Mouse (Mus musculus) MEL (cell line): ENCODE results near the gene Wfdc11.

Experiments used
- CHD2 ChIP-seq: IDR thresholded peaks from 2 replicates; pipeline ENCODE4 v1.6.1; 2011; ENCODE audit warnings: low read length, improper control_type of control experiment
- CTCF ChIP-seq, 3 experiments: IDR thresholded peaks in 2 of 3; conservative IDR thresholded peaks in 1 of 3; 2 replicates each; pipeline ENCODE4 v1.5.1; 2011 to 2012; ENCODE audit warnings: low read length in 3 of 3, low read depth in 2 of 3, mild to moderate bottlenecking in 2 of 3, improper control_type of control experiment in 1 of 3, inconsistent platforms in 1 of 3, mixed read lengths in 1 of 3, moderate library complexity in 1 of 3; ENCODE audit not compliant: control insufficient read depth in 1 of 3, insufficient read depth in 1 of 3, poor library complexity in 1 of 3, severe bottlenecking in 1 of 3
- E2F4 ChIP-seq: IDR thresholded peaks from 2 replicates; pipeline ENCODE4 v1.6.1; 2011; ENCODE audit warnings: low read depth, low read length, improper control_type of control experiment, borderline replicate concordance
- EP300 ChIP-seq, 2 experiments: IDR thresholded peaks; 2 replicates each; pipeline ENCODE4 v1.6.1; 2011; ENCODE audit warnings: improper control_type of control experiment in 2 of 2, low read length in 2 of 2, low read depth in 1 of 2, mild to moderate bottlenecking in 1 of 2
- GATA1 ChIP-seq: IDR thresholded peaks from 2 replicates; pipeline ENCODE4 v1.6.1; 2011; ENCODE audit warnings: low read depth, low read length, improper control_type of control experiment
- MAX ChIP-seq: IDR thresholded peaks from 2 replicates; pipeline ENCODE4 v1.6.1; 2011; ENCODE audit warnings: low read length, improper control_type of control experiment
- MXI1 ChIP-seq: IDR thresholded peaks from 2 replicates; pipeline ENCODE4 v1.6.1; 2011; ENCODE audit warnings: mild to moderate bottlenecking, low read depth, low read length, improper control_type of control experiment
- POLR2A ChIP-seq, 2 experiments: IDR thresholded peaks; 2 replicates each; pipeline ENCODE4 v1.6.1; 2011 to 2012; ENCODE audit warnings: low read length in 2 of 2, mild to moderate bottlenecking in 2 of 2, control low read depth in 1 of 2, improper control_type of control experiment in 1 of 2, low read depth in 1 of 2, moderate library complexity in 1 of 2; ENCODE audit not compliant: control insufficient read depth in 1 of 2, insufficient read depth in 1 of 2, poor library complexity in 1 of 2
- POLR2AphosphoS5 ChIP-seq: IDR thresholded peaks from 2 replicates; pipeline ENCODE4 v1.6.1; 2012; ENCODE audit warnings: low read depth, borderline replicate concordance, mild to moderate bottlenecking, inconsistent platforms, low read length, moderate library complexity, mixed read lengths
- RAD21 ChIP-seq: IDR thresholded peaks from 2 replicates; pipeline ENCODE4 v1.6.1; 2011; ENCODE audit warnings: mild to moderate bottlenecking, low read depth, low read length, improper control_type of control experiment
- RCOR1 ChIP-seq: IDR thresholded peaks from 2 replicates; pipeline ENCODE4 v1.6.1; 2012; ENCODE audit warnings: low read depth, mild to moderate bottlenecking, inconsistent platforms, low read length, improper control_type of control experiment
- SMC3 ChIP-seq: IDR thresholded peaks from 2 replicates; pipeline ENCODE4 v1.6.1; 2011; ENCODE audit warnings: low read depth, low read length, improper control_type of control experiment
- TAL1 ChIP-seq: IDR thresholded peaks from 2 replicates; pipeline ENCODE4 v1.6.1; 2012; ENCODE audit warnings: mild to moderate bottlenecking, inconsistent platforms, low read length, moderate library complexity, mixed read lengths
- ZNF384 ChIP-seq: IDR thresholded peaks from 2 replicates; pipeline ENCODE4 v1.6.1; 2012; ENCODE audit warnings: low read depth, mild to moderate bottlenecking, inconsistent platforms, low read length, improper control_type of control experiment

GRCm38 (mm10) chr2:164664851-164665250 is 9.0 kb downstream of the Wfdc11 start:
- TF ChIP-seq POLR2A (IDR thresholded peaks at IDR 0.05; ENCODE audit: control insufficient read depth in 1 of 2, insufficient read depth in 1 of 2, low read depth in 1 of 2, low read length in 2 of 2, poor library complexity in 1 of 2): no peak
- no peak for TF ChIP-seq CHD2
- TF ChIP-seq POLR2AphosphoS5: no peak
- no peak for TF ChIP-seq GATA1
- TF ChIP-seq E2F4: no peak
- TF ChIP-seq CTCF (IDR thresholded peaks at IDR 0.05 in 2 of 3, conservative IDR thresholded peaks at IDR 0.05 in 1 of 3; ENCODE audit: control insufficient read depth in 1 of 3, insufficient read depth in 1 of 3, low read depth in 2 of 3, low read length in 3 of 3, poor library complexity in 1 of 3, severe bottlenecking in 1 of 3): no peak
- no peak for TF ChIP-seq RCOR1
- no peak for TF ChIP-seq EP300 (IDR thresholded peaks at IDR 0.05; ENCODE audit: low read depth in 1 of 2, low read length in 2 of 2)
- TF ChIP-seq RAD21: no peak
- TF ChIP-seq MXI1: no peak
- TF ChIP-seq MAX: no peak
- TF ChIP-seq TAL1: no peak
- no peak for TF ChIP-seq ZNF384
- no peak for TF ChIP-seq SMC3
